Mouse (Mus musculus): Measurements from ENCODE around the gene Mrpl10. TPM values are rescaled to one million over a fixed set of nuclear protein-coding genes. Genes with fewer than 3 reads are reported as not detected.
A peak's percentile ranks its signal among the peaks of the same experiment; 100 is the strongest.

Gene Mrpl10
- total and polyA plus RNA-seq, 2 experiments from 2014 or later, result 55.5 to 62.0 TPM

DNA sequence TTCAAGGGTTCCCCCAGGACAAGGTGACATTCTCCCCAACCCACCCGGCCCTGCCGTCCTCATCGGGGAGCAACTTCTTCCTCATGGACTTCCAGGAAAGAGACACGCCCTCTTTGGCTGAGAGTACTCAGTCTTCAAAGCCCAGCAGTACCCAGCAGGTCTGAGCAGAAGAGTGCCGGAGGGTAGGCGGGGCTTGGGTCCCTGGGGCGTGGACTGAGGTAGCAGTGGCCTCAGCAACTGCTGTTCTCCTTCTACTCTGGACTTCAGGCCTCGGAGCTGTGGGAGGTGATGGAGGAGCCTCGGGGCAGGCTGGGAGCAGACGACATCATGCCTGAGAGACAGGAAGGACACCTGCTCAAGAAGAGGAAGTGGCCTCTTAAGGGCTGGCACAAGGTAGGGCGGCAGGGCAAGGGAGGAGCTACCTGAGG is 10.9 kb downstream of the Mrpl10 start:
- H3K27me3 ChIP-seq (ENCODE audit: insufficient read depth, low read length), result no peaks in the 10 kb centered on the region
- no peak for TF ChIP-seq CTCF (IDR thresholded peaks at IDR 0.05; ENCODE audit: low read depth)
- peak overlapping the region; percentile 93; the same call in 1 of the 2 replicates for H3K4me2 ChIP-seq (ENCODE audit: low read depth)
- no peak for DNase-seq
- peaks cover 43% of the 10 kb centered on the region for H3K36me3 ChIP-seq (ENCODE audit: insufficient read depth)
- H3K9ac ChIP-seq, result no peak overlapping the region
- H3K4me1 ChIP-seq (ENCODE audit: insufficient read depth), result peaks cover 8% of the 10 kb centered on the region
- no peaks in the 10 kb centered on the region for H3K9me3 ChIP-seq (ENCODE audit: low read length)
- no peak for ATAC-seq
- H3K27ac ChIP-seq (ENCODE audit: low read depth, low read length), result no peak overlapping the region
- 37% methylated on average over 11 of the region's 11 CpGs for WGBS
- H3K4me3 ChIP-seq (ENCODE audit: low read depth, low read length), result no peak overlapping the region

DNA sequence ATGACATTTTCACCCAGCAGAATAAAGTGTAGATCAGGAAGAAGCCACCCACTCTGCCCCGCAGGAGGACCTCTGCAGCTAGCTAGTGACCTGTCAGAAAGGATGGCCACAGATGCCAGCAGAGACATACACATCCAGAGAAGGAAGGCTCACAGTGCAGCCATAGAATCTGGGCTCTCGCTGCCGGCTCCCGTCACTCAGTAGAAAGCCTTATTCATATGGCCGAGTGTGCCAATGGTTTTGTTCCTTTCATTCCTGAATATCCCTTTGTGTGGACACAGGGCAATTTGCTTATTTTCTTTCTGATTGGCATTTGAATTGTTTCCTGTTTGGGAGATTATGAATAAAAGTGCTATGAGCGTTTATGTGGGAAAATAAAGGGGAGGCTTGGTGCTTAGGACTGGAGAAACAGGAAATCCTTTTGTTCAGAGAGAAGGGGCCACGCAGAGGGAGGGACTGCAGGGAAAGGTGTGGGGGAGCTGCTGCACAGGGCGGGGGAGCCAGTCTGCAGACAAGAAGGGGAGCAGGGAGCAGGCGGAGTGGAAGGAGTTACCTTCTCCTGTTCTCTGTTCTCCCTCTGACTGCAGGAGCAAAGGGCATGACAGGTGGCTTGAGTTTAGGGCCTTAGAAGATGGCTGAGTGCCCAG is 22.0 kb downstream of the Mrpl10 start:
- 13% methylated on average over 9 of the region's 9 CpGs for WGBS
- H3K27ac ChIP-seq (ENCODE audit: low read depth, low read length), result 0 out of 2 replicates have a peak overlapping the region, but pooled peaks have one; percentile 29
- ATAC-seq, result peak; percentile 47

DNA sequence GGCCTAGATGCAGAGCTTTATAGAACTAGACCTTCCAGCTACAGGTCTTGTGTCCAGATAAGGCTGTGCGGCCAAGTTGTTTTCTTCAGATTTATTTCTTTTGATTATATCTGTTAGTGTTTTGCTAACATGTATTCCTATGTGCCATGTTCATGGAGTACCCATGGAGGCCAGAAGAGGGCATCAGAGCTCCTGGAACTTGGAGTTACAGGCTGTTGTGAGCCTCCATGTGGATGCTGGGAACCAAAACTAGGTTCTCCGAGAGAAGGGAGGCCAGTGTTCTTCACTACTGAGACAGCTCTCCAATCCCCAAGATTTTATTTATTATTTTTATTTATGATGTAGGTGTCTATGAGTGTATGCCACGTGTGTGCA is 22.5 kb downstream of the Mrpl10 start:
- DNase-seq (no peak), ATAC-seq (no peak)
- Histone ChIP-seq H3K9ac (no peak overlapping the region), H3K27me3 (ENCODE audit: insufficient read depth, low read length) (no peaks in the 10 kb centered on the region), H3K36me3 (ENCODE audit: insufficient read depth) (peaks cover 41% of the 10 kb centered on the region), H3K9me3 (ENCODE audit: low read length) (no peaks in the 10 kb centered on the region), H3K27ac (ENCODE audit: low read depth, low read length) (no peak overlapping the region), H3K4me1 (ENCODE audit: insufficient read depth) (no peaks in the 10 kb centered on the region), H3K4me3 (ENCODE audit: low read depth, low read length) (no peak overlapping the region), H3K4me2 (ENCODE audit: low read depth) (no peak overlapping the region)
- peak; percentile 34; the same call in 1 of the 2 replicates for TF ChIP-seq CTCF (IDR thresholded peaks at IDR 0.05; ENCODE audit: low read depth)
- 86% methylated on average over 3 of the region's 3 CpGs for WGBS

More for the DNA sequence above, 22.0 kb downstream of the Mrpl10 start:
- Histone ChIP-seq H3K36me3 (ENCODE audit: insufficient read depth) (peaks cover 46% of the 10 kb centered on the region), H3K4me2 (ENCODE audit: low read depth) (no peak overlapping the region), H3K27me3 (ENCODE audit: insufficient read depth, low read length) (no peaks in the 10 kb centered on the region), H3K9ac (no peak overlapping the region), H3K4me1 (ENCODE audit: insufficient read depth) (no peaks in the 10 kb centered on the region), H3K9me3 (ENCODE audit: low read length) (no peaks in the 10 kb centered on the region), H3K4me3 (ENCODE audit: low read depth, low read length) (no peak overlapping the region)
- DNase-seq, result peak; percentile 5
- no peak for TF ChIP-seq CTCF (IDR thresholded peaks at IDR 0.05; ENCODE audit: low read depth)

DNA sequence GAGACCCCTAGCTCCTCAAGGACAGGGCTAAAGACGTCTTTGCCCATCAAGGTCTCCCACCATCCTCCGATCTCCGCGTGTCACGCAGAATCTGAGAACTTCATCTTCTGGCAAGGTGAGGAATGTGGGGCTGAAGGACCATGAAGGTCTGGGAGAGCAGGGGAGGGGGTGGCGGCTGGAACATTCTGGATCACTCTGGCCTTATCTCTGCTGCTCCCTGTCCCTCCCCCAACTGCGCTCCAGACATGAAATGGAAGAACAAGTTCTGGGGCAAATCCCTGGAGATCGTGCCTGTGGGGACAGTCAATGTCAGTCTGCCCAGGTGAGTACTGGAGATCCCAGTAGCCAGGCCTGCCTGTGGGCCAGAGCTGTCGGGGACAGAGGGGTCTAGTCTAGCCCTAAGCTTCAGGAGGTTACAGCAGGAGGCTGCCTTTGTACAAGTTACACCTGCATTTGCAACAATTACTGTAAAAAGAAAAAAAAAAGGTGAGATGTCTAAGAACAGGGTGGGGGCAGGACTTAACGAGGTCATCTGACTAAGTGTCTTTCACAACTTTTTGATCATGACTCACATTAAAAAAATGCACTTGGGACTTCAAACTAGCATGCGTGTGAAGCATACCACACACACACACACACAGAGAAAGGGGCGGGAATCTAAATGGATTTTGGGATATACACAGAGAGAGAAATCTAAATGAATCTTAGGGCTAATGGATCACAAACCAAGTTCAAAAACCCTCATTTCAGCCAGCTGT is 24.4 kb downstream of the Mrpl10 start:
- WGBS, result 90% methylated on average over 12 of the region's 12 CpGs
- no peak overlapping the region for H3K4me3 ChIP-seq (ENCODE audit: low read depth, low read length)
- no peaks in the 10 kb centered on the region for H3K27me3 ChIP-seq (ENCODE audit: insufficient read depth, low read length)
- H3K9me3 ChIP-seq (ENCODE audit: low read length), result no peaks in the 10 kb centered on the region
- no peak for DNase-seq
- H3K36me3 ChIP-seq (ENCODE audit: insufficient read depth), result peaks cover 25% of the 10 kb centered on the region
- ATAC-seq, result no peak
- no peak for TF ChIP-seq CTCF (IDR thresholded peaks at IDR 0.05; ENCODE audit: low read depth)
- H3K27ac ChIP-seq (ENCODE audit: low read depth, low read length), result no peak overlapping the region
- H3K9ac ChIP-seq, result no peak overlapping the region
- no peaks in the 10 kb centered on the region for H3K4me1 ChIP-seq (ENCODE audit: insufficient read depth)
- no peak overlapping the region for H3K4me2 ChIP-seq (ENCODE audit: low read depth)

DNA sequence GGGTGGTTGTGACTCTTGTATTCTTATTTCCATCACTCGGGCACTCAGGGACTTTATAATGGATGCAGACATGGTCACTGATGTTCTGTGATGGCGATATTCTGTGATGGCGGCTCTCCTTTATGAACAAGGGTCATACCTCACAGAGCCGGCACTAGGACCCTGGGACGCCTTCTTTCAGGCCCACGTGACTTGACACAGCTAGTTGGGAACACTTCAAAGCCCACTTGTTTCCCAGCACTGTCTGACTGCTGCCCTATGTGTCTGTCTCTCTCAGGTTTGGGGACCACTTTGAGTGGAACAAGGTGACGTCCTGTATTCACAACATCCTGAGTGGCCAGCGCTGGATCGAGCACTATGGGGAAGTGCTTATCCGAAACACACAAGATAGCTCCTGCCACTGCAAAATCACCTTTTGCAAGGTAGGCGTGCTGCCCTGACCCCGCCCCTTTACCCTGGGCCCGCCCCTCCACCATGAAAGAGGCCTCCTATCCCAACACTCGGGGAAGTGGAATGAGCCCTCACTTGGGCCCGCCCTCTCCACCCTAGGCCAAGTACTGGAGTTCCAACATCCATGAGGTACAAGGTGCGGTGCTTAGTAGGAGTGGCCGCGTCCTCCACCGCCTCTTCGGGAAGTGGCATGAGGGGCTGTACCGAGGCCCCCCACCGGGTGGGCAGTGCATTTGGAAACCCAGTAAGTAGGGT is 25.4 kb downstream of the Mrpl10 start:
- no peaks in the 10 kb centered on the region for H3K27me3 ChIP-seq (ENCODE audit: insufficient read depth, low read length)
- DNase-seq (no peak), ATAC-seq (no peak)
- 56% methylated on average over 22 of the region's 22 CpGs for WGBS
- no peak overlapping the region for H3K4me3 ChIP-seq (ENCODE audit: low read depth, low read length)
- no peak overlapping the region for H3K9ac ChIP-seq
- H3K9me3 ChIP-seq (ENCODE audit: low read length), result no peaks in the 10 kb centered on the region
- H3K4me1 ChIP-seq (ENCODE audit: insufficient read depth), result no peaks in the 10 kb centered on the region
- H3K36me3 ChIP-seq (ENCODE audit: insufficient read depth), result peaks cover 16% of the 10 kb centered on the region
- no peak for TF ChIP-seq CTCF (IDR thresholded peaks at IDR 0.05; ENCODE audit: low read depth)
- no peak overlapping the region for H3K27ac ChIP-seq (ENCODE audit: low read depth, low read length)
- H3K4me2 ChIP-seq (ENCODE audit: low read depth), result no peak overlapping the region

DNA sequence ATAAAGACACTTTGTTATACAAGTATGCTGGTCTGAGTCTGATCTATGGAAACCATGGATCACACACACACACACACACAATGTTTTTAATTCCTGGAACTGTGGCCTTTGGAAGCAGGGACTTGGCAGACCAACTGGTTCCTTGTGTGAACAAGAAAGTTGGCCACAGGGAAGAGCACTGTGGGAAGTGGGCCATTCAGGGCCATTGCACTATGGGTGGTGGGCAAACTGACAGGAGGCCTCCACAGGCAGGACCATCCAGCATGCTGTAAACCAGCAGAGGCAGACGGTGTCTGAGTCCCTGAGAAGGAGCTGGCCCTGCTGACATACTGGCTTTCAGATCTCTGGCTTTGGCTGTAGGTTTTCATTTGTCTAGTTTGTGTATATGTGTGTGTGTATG is 28.0 kb downstream of the Mrpl10 start:
- Histone ChIP-seq H3K9me3 (ENCODE audit: low read length) (no peaks in the 10 kb centered on the region), H3K27ac (ENCODE audit: low read depth, low read length) (no peak overlapping the region), H3K4me3 (ENCODE audit: low read depth, low read length) (no peak overlapping the region), H3K36me3 (ENCODE audit: insufficient read depth) (peaks cover 16% of the 10 kb centered on the region), H3K9ac (no peak overlapping the region), H3K4me2 (ENCODE audit: low read depth) (no peak overlapping the region), H3K27me3 (ENCODE audit: insufficient read depth, low read length) (no peaks in the 10 kb centered on the region), H3K4me1 (ENCODE audit: insufficient read depth) (no peaks in the 10 kb centered on the region)
- no peak for TF ChIP-seq CTCF (IDR thresholded peaks at IDR 0.05; ENCODE audit: low read depth)
- 50% methylated on average over 1 of the region's 1 CpGs for WGBS
- peak; percentile 18 for DNase-seq
- ATAC-seq, result 0 out of 2 replicates have a peak, but pooled peaks have one; percentile 35
